Mouse (Mus musculus): ENCODE measurements at regions not wholly inside any gene's neighbourhood (a gene's known extent, or its start where the extent isn't known, plus 50 kb on each side); places are given as distances from the start of the nearest gene placed in this dataset.
A peak's percentile ranks its signal among the peaks of the same experiment; 100 is the strongest.

DNA sequence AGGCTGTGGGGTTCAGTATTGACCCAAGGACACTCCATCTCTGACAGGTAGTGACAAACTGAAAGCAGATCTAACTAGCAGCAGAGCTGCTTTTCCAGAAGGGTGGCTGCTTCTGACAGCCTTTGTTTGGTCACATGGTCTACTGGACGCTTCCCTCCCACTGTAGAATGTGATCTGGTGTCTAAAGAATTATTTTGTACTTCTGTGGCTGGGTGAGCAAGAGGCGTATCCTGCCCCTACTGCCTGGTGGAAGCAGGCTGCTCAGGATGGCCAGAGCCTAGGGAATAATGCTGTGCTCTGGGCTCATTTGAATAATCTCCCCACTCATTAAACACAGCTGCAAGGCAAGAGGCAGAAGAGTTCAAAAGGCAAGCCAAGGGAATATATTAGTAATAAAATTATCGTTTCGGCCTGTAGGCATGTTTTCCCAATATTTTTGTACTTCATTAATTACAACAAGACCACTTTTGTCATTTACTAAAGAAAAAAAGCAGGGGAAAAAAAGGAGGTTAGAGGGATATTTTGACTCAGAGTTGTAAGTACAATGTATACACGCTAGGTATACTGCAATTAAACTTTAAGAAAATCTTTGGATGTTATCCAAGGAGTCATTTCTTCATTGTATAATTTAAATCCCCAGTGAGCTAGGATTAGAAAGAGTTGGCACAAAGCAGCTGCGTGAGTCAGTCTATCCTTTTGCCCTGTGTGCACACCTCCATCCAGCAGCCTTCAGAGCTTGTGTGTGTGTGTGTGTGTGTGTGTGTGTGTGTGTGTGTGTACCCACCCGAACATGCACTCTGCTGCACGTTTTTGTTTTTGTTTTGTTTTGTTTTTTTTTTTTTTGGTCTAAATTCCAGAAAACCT lies 504.3 kb upstream of the Tmpo start:
- Histone ChIP-seq H3K79me2 (replicated peaks; ENCODE audit: control insufficient read depth, extremely low read depth, insufficient read depth, poor library complexity, severe bottlenecking) (no peaks in the 10 kb centered on the region), H3K4me2 (ENCODE audit: insufficient read depth, low read depth, poor library complexity, severe bottlenecking) (peak overlapping the region; percentile 1; the same call in 1 of the 2 replicates), H3K9me3 (replicated peaks; ENCODE audit: low read length) (peaks cover 8% of the 10 kb centered on the region), H3K9ac (ENCODE audit: insufficient read depth, low read depth) (no peak overlapping the region), H3K4me3 (replicated peaks in 1 of 3; ENCODE audit: low read depth in 2 of 3, low read length in 2 of 3, poor library complexity in 1 of 3) (no peak overlapping the region), H3K27ac (ENCODE audit: insufficient read depth, low read depth) (no peak overlapping the region), H3K4me1 (ENCODE audit: control insufficient read depth in 1 of 2, insufficient read depth in 2 of 2) (no peaks in the 10 kb centered on the region), H3K36me3 (replicated peaks in 1 of 2; ENCODE audit: control insufficient read depth in 1 of 2, insufficient read depth in 1 of 2, low read length in 1 of 2) (no peaks in the 10 kb centered on the region), H3K27me3 (replicated peaks) (no peaks in the 10 kb centered on the region)
- dilution Hi-C loops (cut with MboI; ENCODE audit: extremely low pct_ligation_motif_present, extremely low pct_unique_long_range_greater_than_20kb, low sequenced_read_pairs) (no loop called here), in situ Hi-C loops (cut with MboI; ENCODE audit: low pct_ligation_motif_present, low pct_unique_long_range_greater_than_20kb, low sequenced_read_pairs) (no loop called here)
- no peak for DNase-seq (ENCODE audit: extremely low read depth)
- TF ChIP-seq USF1 (IDR thresholded peaks at IDR 0.05; ENCODE audit: low read depth, low read length) = peak; percentile 2; the same call in 1 of the 2 replicates
- TF ChIP-seq SIN3A (IDR thresholded peaks at IDR 0.05; ENCODE audit: low read length) = no peak

DNA sequence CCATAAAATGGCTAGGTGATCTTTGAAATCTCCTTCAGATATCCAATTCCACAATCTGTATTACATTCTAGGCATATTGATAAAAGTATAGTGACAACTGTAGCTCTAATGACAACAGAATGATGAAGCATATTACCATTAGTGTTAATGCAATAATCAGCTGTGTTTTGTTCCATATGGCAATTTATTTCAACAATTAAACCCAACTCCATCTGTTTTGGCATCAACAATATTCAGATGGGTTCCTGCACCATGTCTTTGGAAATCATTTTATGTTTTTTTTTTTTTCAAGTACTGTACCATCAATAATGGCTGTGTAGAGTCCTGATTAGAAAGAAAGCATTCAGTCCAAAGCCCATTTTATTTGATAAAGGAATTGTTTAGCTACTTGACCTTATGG lies 498.5 kb upstream of the Tmpo start:
- no peaks in the 10 kb centered on the region for H3K36me3 ChIP-seq (replicated peaks in 1 of 2; ENCODE audit: control insufficient read depth in 1 of 2, insufficient read depth in 1 of 2, low read length in 1 of 2)
- dilution Hi-C loops (cut with MboI; ENCODE audit: extremely low pct_ligation_motif_present, extremely low pct_unique_long_range_greater_than_20kb, low sequenced_read_pairs) (no loop called here), in situ Hi-C loops (cut with MboI; ENCODE audit: low pct_ligation_motif_present, low pct_unique_long_range_greater_than_20kb, low sequenced_read_pairs) (no loop called here)
- no peak overlapping the region for H3K4me3 ChIP-seq (replicated peaks in 1 of 3; ENCODE audit: low read depth in 2 of 3, low read length in 2 of 3, poor library complexity in 1 of 3)
- H3K27ac ChIP-seq (ENCODE audit: insufficient read depth, low read depth) = no peak overlapping the region
- peaks cover 8% of the 10 kb centered on the region for H3K9me3 ChIP-seq (replicated peaks; ENCODE audit: low read length)
- no peak for TF ChIP-seq USF2 (conservative IDR thresholded peaks at IDR 0.05; ENCODE audit: low read depth, low read length)
- no peak for TF ChIP-seq E2F4 (IDR thresholded peaks at IDR 0.05; ENCODE audit: insufficient replicate concordance, low read depth, low read length)
- TF ChIP-seq CHD1 (IDR thresholded peaks at IDR 0.05; ENCODE audit: low read depth, low read length) = no peak
- no peak for TF ChIP-seq SMC3 (IDR thresholded peaks at IDR 0.05; ENCODE audit: low read depth, low read length)
- TF ChIP-seq MAX (IDR thresholded peaks at IDR 0.05; ENCODE audit: low read length) = no peak
- no peak for TF ChIP-seq SIN3A (IDR thresholded peaks at IDR 0.05; ENCODE audit: low read length)
- no peak for TF ChIP-seq POLR2AphosphoS2 (IDR thresholded peaks at IDR 0.05; ENCODE audit: low read depth, low read length)
- TF ChIP-seq POLR2A (IDR thresholded peaks at IDR 0.05; ENCODE audit: low read depth, low read length) = no peak
- no peak for TF ChIP-seq TBP (conservative IDR thresholded peaks at IDR 0.05; ENCODE audit: low read depth, low read length)
- no peak for TF ChIP-seq HCFC1 (IDR thresholded peaks at IDR 0.05; ENCODE audit: low read depth, low read length)
- no peak for TF ChIP-seq EP300 (IDR thresholded peaks at IDR 0.05; ENCODE audit: low read length)
- no peak for TF ChIP-seq ZKSCAN1 (IDR thresholded peaks at IDR 0.05; ENCODE audit: borderline replicate concordance, low read depth, low read length)
- TF ChIP-seq JUN (IDR thresholded peaks at IDR 0.05; ENCODE audit: insufficient read depth, low read depth, low read length) = no peak
- TF ChIP-seq MXI1 (IDR thresholded peaks at IDR 0.05; ENCODE audit: low read depth, low read length) = no peak
- no peak for TF ChIP-seq PAX5 (IDR thresholded peaks at IDR 0.05; ENCODE audit: low read length)
- TF ChIP-seq BHLHE40 (IDR thresholded peaks at IDR 0.05; ENCODE audit: low read depth, low read length) = no peak
- H3K9ac ChIP-seq (ENCODE audit: insufficient read depth, low read depth) = no peak overlapping the region
- no peaks in the 10 kb centered on the region for H3K27me3 ChIP-seq (replicated peaks)
- no peak overlapping the region for H3K4me2 ChIP-seq (ENCODE audit: insufficient read depth, low read depth, poor library complexity, severe bottlenecking)
- H3K79me2 ChIP-seq (replicated peaks; ENCODE audit: control insufficient read depth, extremely low read depth, insufficient read depth, poor library complexity, severe bottlenecking) = no peaks in the 10 kb centered on the region
- DNase-seq (ENCODE audit: extremely low read depth) = no peak
- H3K4me1 ChIP-seq (ENCODE audit: control insufficient read depth in 1 of 2, insufficient read depth in 2 of 2) = no peaks in the 10 kb centered on the region
